Mouse (Mus musculus) lung, postnatal 0 days (tissue): ENCODE results near the gene Wdr82.

Source experiments
- CTCF ChIP-seq: IDR thresholded peaks from 2 replicates; pipeline ENCODE4 v1.5.1; 2016; ENCODE audit warnings: antibody characterized with exemption, mild to moderate bottlenecking
- EP300 ChIP-seq: IDR thresholded peaks from 2 replicates; pipeline ENCODE4 v1.6.1; 2016; ENCODE audit warnings: antibody characterized with exemption, mild to moderate bottlenecking, control low read depth

DNA sequence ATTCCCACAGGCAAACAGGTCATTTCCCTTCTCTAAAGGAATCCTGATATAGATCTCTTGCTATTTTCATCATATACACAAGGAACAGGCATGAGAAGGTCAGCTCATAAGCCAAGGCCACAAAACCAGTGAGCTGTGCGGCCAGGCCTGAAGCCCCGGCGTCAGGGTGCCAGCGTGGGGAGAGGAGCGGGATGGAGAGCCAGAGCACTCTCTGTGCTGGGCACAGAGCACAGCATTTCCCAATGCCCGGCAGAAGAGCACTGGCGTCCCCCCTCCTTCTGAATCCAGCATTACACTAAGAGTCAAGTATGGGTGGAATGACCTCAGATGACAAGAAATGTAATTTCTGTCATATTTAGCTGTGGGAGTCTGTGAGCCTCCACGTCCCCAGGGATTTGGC is 66.7 kb downstream of the Wdr82 start:
- no peak for TF ChIP-seq CTCF
- no peak for TF ChIP-seq EP300
